Mouse (Mus musculus): ENCODE measurements around the gene Tada3.

Gene Tada3

GRCm38 (mm10) chr6:113385160-113385714, 7.6 kb upstream of the Tada3 start:
- DNase-seq, result no peak

- no peak for DNase-seq
Observed at GRCm38 (mm10) chr6:113384351-113384927, 6.8 kb upstream of the Tada3 start.

- DNase-seq, result no peak
Observed at GRCm38 (mm10) chr6:113380480-113380879, 2.8 kb upstream of the Tada3 start.

- no peak for DNase-seq
Observed at GRCm38 (mm10) chr6:113379246-113379645, 1.6 kb upstream of the Tada3 start.

- no peak for DNase-seq
Observed at GRCm38 (mm10) chr6:113377172-113377495, 549 bp downstream of the Tada3 start.

- no peak for DNase-seq
Observed at GRCm38 (mm10) chr6:113373491-113373890, 4.2 kb downstream of the Tada3 start.

GRCm38 (mm10) chr6:113370194-113370929, 7.3 kb downstream of the Tada3 start:
- no peak for DNase-seq

GRCm38 (mm10) chr6:113368577-113368976, 9.1 kb downstream of the Tada3 start:
- DNase-seq, result no peak

GRCm38 (mm10) chr6:113368124-113368523, 9.6 kb downstream of the Tada3 start:
- DNase-seq, result no peak

GRCm38 (mm10) chr6:113367574-113367973, 10.1 kb downstream of the Tada3 start:
- no peak for DNase-seq

GRCm38 (mm10) chr6:113366639-113367038, 11.0 kb downstream of the Tada3 start:
- DNase-seq, result no peak

GRCm38 (mm10) chr6:113364518-113365135, 13.1 kb downstream of the Tada3 start:
- DNase-seq, result no peak

GRCm38 (mm10) chr6:113362241-113362640, 15.4 kb downstream of the Tada3 start:
- no peak for DNase-seq

- DNase-seq, result no peak
Observed at GRCm38 (mm10) chr6:113361476-113361875, 16.2 kb downstream of the Tada3 start.

- no peak for DNase-seq
Observed at GRCm38 (mm10) chr6:113353696-113354095, 24.0 kb downstream of the Tada3 start.

- no peak for DNase-seq
Observed at GRCm38 (mm10) chr6:113352820-113353219, 24.9 kb downstream of the Tada3 start.

GRCm38 (mm10) chr6:113351653-113352052, 26.0 kb downstream of the Tada3 start:
- no peak for DNase-seq

GRCm38 (mm10) chr6:113351161-113351560, 26.5 kb downstream of the Tada3 start:
- DNase-seq, result no peak

- no peak for DNase-seq
Observed at GRCm38 (mm10) chr6:113350538-113350937, 27.1 kb downstream of the Tada3 start.

GRCm38 (mm10) chr6:113346897-113347296, 30.8 kb downstream of the Tada3 start:
- no peak for DNase-seq

GRCm38 (mm10) chr6:113344321-113344720, 33.4 kb downstream of the Tada3 start:
- peak; percentile 53 for DNase-seq

GRCm38 (mm10) chr6:113343177-113344092, 34.2 kb downstream of the Tada3 start, which contains the start of gene Camk1:
Gene Camk1, minus strand, starts transcription at chr6:113343984.
- DNase-seq, result peak; percentile 70

GRCm38 (mm10) chr6:113342297-113342696, 35.4 kb downstream of the Tada3 start:
- no peak for DNase-seq
